Mouse (Mus musculus) stomach, postnatal 0 days (tissue): Measurements from ENCODE around the gene Nipsnap3b.

Source experiments
- CTCF ChIP-seq: IDR thresholded peaks from 2 replicates; pipeline ENCODE4 v1.5.1; 2016; ENCODE audit warnings: antibody characterized with exemption, low read depth, mild to moderate bottlenecking, moderate library complexity
- EP300 ChIP-seq: optimal IDR thresholded peaks from 2 replicates; pipeline ENCODE3; 2016; ENCODE audit warnings: antibody characterized with exemption

- no peak for TF ChIP-seq EP300
- TF ChIP-seq CTCF = no peak
These were observed 12.7 kb downstream of the Nipsnap3b start for GRCm38 (mm10) chr4:53024397-53024796.
